Mouse (Mus musculus) lung, embryonic 14.5 days (tissue): ENCODE measurements around the gene Ccdc102a. TPM values are rescaled to one million over a fixed set of nuclear protein-coding genes. Genes with fewer than 3 reads are reported as not detected.

ENCODE experiments used
- ATAC-seq: fragments of 200-750 bp; cut with Nextera tagmentation; 2 replicates; pipeline ENCODE4 v1.8.0; 2017; ENCODE audit warnings: mild to moderate bottlenecking, moderate TSS enrichment, moderate library complexity; ENCODE audit not compliant: insufficient read depth
- DNase-seq: peaks from one replicate; pipeline ENCODE4 v3.0.0-alpha.2; 2015
- H3K27ac ChIP-seq: fragments of 300-500 bp; sonication (generic); 2 replicates; pipeline ENCODE4 v1.5.1; 2014; ENCODE audit warnings: low read depth, mild to moderate bottlenecking, moderate library complexity
- H3K27me3 ChIP-seq: fragments of 300-500 bp; sonication (generic); 2 replicates; pipeline ENCODE4 v1.6.1; 2014; ENCODE audit warnings: low read length, control low read depth; ENCODE audit not compliant: insufficient read depth
- H3K36me3 ChIP-seq: fragments of 300-500 bp; sonication (generic); 2 replicates; pipeline ENCODE4 v1.6.1; 2014; ENCODE audit warnings: control low read depth; ENCODE audit not compliant: insufficient read depth
- H3K4me1 ChIP-seq: fragments of 300-500 bp; sonication (generic); 2 replicates; pipeline ENCODE4 v1.6.1; 2014; ENCODE audit warnings: antibody characterized with exemption, control low read depth; ENCODE audit not compliant: insufficient read depth
- H3K4me2 ChIP-seq: fragments of 300-500 bp; sonication (generic); 2 replicates; pipeline ENCODE4 v1.6.1; 2014; ENCODE audit warnings: mild to moderate bottlenecking
- H3K4me3 ChIP-seq: fragments of 300-500 bp; sonication (generic); 2 replicates; pipeline ENCODE4 v1.5.1; 2014; ENCODE audit warnings: low read depth, low read length
- H3K9ac ChIP-seq: fragments of 300-500 bp; sonication (generic); 2 replicates; pipeline ENCODE4 v1.6.1; 2014
- H3K9me3 ChIP-seq: fragments of 300-500 bp; sonication (generic); 2 replicates; pipeline ENCODE4 v1.6.1; 2016; ENCODE audit warnings: low read depth, low read length, control low read depth
- CTCF ChIP-seq: IDR thresholded peaks from 2 replicates; pipeline ENCODE4 v1.5.1; 2016; ENCODE audit warnings: antibody characterized with exemption, low read depth
- WGBS: fragments of 180-500 bp; shearing (Covaris S2); extraction: QIAGEN DNeasy Blood & Tissue Kit; methylation state at CpG from one replicate; pipeline ENCODE4 v1.1.7; 2014; 5-methylcytosine and 5-hydroxymethylcytosine counted together
- polyA plus RNA-seq: library from polyadenylated mRNA; unstranded; fragments of >200 nt; fragmentation: Nextera tagmentation; extraction: Ambion mirVana; gene quantifications from 2 replicates; pipeline ENCODE4 v1.2.1, GENCODE M21; 2014

Ccdc102a gene
- polyA plus RNA-seq, 1 experiment from 2014 or later = 34.1 TPM

- Histone ChIP-seq H3K4me3 (peak overlapping the region; percentile 31), H3K36me3 (peaks cover 47% of the 10 kb centered on the region), H3K9ac (peak overlapping the region; percentile 36), H3K9me3 (no peaks in the 10 kb centered on the region), H3K27ac (no peak overlapping the region), H3K27me3 (peaks cover 3% of the 10 kb centered on the region; the same call in 1 of the 2 replicates), H3K4me2 (peak overlapping the region; percentile 55), H3K4me1 (peaks cover 30% of the 10 kb centered on the region)
- peak; percentile 72 for TF ChIP-seq CTCF
- DNase-seq (peak; percentile 83), ATAC-seq (peak; percentile 42)
- WGBS = 13% methylated on average over 77 of the region's 77 CpGs
Observed at GRCm38 (mm10) chr8:94913061-94913660, 4.7 kb downstream of the Ccdc102a start.

GRCm38 (mm10) chr8:94908847-94909246 is 9.1 kb downstream of the Ccdc102a start:
- Histone ChIP-seq H3K27ac (no peak overlapping the region), H3K4me2 (no peak overlapping the region), H3K36me3 (peaks cover 81% of the 10 kb centered on the region), H3K4me1 (peaks cover 10% of the 10 kb centered on the region), H3K4me3 (no peak overlapping the region), H3K9me3 (no peaks in the 10 kb centered on the region), H3K27me3 (peaks cover 3% of the 10 kb centered on the region; the same call in 1 of the 2 replicates), H3K9ac (no peak overlapping the region)
- peak; percentile 89 for TF ChIP-seq CTCF
- no peak for ATAC-seq
- 8% methylated on average over 4 of the region's 4 CpGs for WGBS
- peak; percentile 91 for DNase-seq

GRCm38 (mm10) chr8:94907591-94908300 is 10.2 kb downstream of the Ccdc102a start:
- Histone ChIP-seq H3K4me3 (no peak overlapping the region), H3K9ac (no peak overlapping the region), H3K27ac (no peak overlapping the region), H3K36me3 (peaks cover 85% of the 10 kb centered on the region), H3K4me2 (no peak overlapping the region), H3K27me3 (peaks cover 3% of the 10 kb centered on the region; the same call in 1 of the 2 replicates), H3K9me3 (no peaks in the 10 kb centered on the region), H3K4me1 (peaks cover 4% of the 10 kb centered on the region)
- DNase-seq (peak; percentile 17), ATAC-seq (no peak)
- 78% methylated on average over 18 of the region's 18 CpGs for WGBS
- TF ChIP-seq CTCF = no peak

- H3K4me1 ChIP-seq = peaks cover 14% of the 10 kb centered on the region
- no peaks in the 10 kb centered on the region for H3K27me3 ChIP-seq
- 56% methylated on average over 12 of the region's 12 CpGs for WGBS
- peak overlapping the region; percentile 76 for H3K27ac ChIP-seq
- no peak for TF ChIP-seq CTCF
- no peaks in the 10 kb centered on the region for H3K9me3 ChIP-seq
- no peak overlapping the region for H3K4me3 ChIP-seq
- peak overlapping the region; percentile 27; the same call in 1 of the 2 replicates for H3K4me2 ChIP-seq
- no peak overlapping the region; the same call in 1 of the 2 replicates for H3K9ac ChIP-seq
- ATAC-seq (peak; percentile 64), DNase-seq (peak; percentile 90)
- peaks cover 64% of the 10 kb centered on the region for H3K36me3 ChIP-seq
Observed at GRCm38 (mm10) chr8:94904450-94905175, 13.3 kb downstream of the Ccdc102a start.

GRCm38 (mm10) chr8:94903709-94904108 is 14.2 kb downstream of the Ccdc102a start:
- H3K4me2 ChIP-seq = no peak overlapping the region
- peaks cover 17% of the 10 kb centered on the region for H3K4me1 ChIP-seq
- H3K36me3 ChIP-seq = peaks cover 57% of the 10 kb centered on the region
- no peak overlapping the region for H3K4me3 ChIP-seq
- WGBS = 70% methylated on average over 12 of the region's 12 CpGs
- DNase-seq (no peak), ATAC-seq (no peak)
- TF ChIP-seq CTCF = no peak
- H3K9ac ChIP-seq = no peak overlapping the region
- H3K27me3 ChIP-seq = no peaks in the 10 kb centered on the region
- H3K27ac ChIP-seq = no peak overlapping the region
- H3K9me3 ChIP-seq = no peaks in the 10 kb centered on the region

GRCm38 (mm10) chr8:94901031-94901430 is 16.9 kb downstream of the Ccdc102a start:
- TF ChIP-seq CTCF = no peak
- ATAC-seq = peak; percentile 25; the same call in 1 of the 2 replicates
- H3K27ac ChIP-seq = peak overlapping the region; percentile 75
- no peak overlapping the region for H3K4me3 ChIP-seq
- no peaks in the 10 kb centered on the region for H3K27me3 ChIP-seq
- H3K9ac ChIP-seq = 0 out of 2 replicates have a peak overlapping the region, but pooled peaks have one; percentile 9
- no peaks in the 10 kb centered on the region for H3K9me3 ChIP-seq
- H3K4me2 ChIP-seq = 0 out of 2 replicates have a peak overlapping the region, but pooled peaks have one; percentile 12
- peaks cover 32% of the 10 kb centered on the region for H3K36me3 ChIP-seq
- 9% methylated on average over 5 of the region's 5 CpGs for WGBS
- peaks cover 17% of the 10 kb centered on the region for H3K4me1 ChIP-seq
- peak; percentile 31 for DNase-seq
